Mouse (Mus musculus) neural tube, embryonic 11.5 days (tissue): ENCODE data around the gene Neurl4. TPM values are rescaled to one million over a fixed set of nuclear protein-coding genes. Genes with fewer than 3 reads are reported as not detected.

Source experiments
- ATAC-seq: fragments of 200-750 bp; cut with Nextera tagmentation; 2 replicates; pipeline ENCODE4 v1.8.0; 2017; ENCODE audit warnings: moderate number of reproducible peaks, mild to moderate bottlenecking, moderate TSS enrichment, moderate library complexity; ENCODE audit not compliant: insufficient read depth, low FRiP score, low TSS enrichment
- DNase-seq: peaks from one replicate; pipeline ENCODE4 v3.0.0-alpha.2; 2015; ENCODE audit warnings: low spot score
- H3K27ac ChIP-seq: fragments of 300-500 bp; sonication (generic); 2 replicates; pipeline ENCODE4 v1.5.1; 2014; ENCODE audit warnings: low read depth, mild to moderate bottlenecking, low read length
- H3K27me3 ChIP-seq: fragments of 300-500 bp; sonication (generic); 2 replicates; pipeline ENCODE4 v1.6.1; 2014; ENCODE audit warnings: mild to moderate bottlenecking, low read length, mixed read lengths; ENCODE audit not compliant: control insufficient read depth, insufficient read depth
- H3K36me3 ChIP-seq: fragments of 300-500 bp; sonication (generic); 2 replicates; pipeline ENCODE4 v1.6.1; 2014; ENCODE audit warnings: mild to moderate bottlenecking, low read length, moderate library complexity, mixed read lengths; ENCODE audit not compliant: control insufficient read depth, insufficient read depth
- H3K4me1 ChIP-seq: fragments of 300-500 bp; sonication (generic); 2 replicates; pipeline ENCODE4 v1.6.1; 2014; ENCODE audit warnings: low read length, mixed read lengths; ENCODE audit not compliant: control insufficient read depth, insufficient read depth
- H3K4me2 ChIP-seq: fragments of 300-500 bp; sonication (generic); 2 replicates; pipeline ENCODE4 v1.6.1; 2014; ENCODE audit warnings: low read depth, mild to moderate bottlenecking, moderate library complexity
- H3K4me3 ChIP-seq: fragments of 300-500 bp; sonication (generic); 2 replicates; pipeline ENCODE4 v1.5.1; 2014; ENCODE audit warnings: low read depth, low read length
- H3K9ac ChIP-seq: fragments of 300-500 bp; sonication (generic); 2 replicates; pipeline ENCODE4 v1.6.1; 2014; ENCODE audit warnings: mild to moderate bottlenecking, low read length
- H3K9me3 ChIP-seq: fragments of 300-500 bp; sonication (generic); 2 replicates; pipeline ENCODE4 v1.6.1; 2016; ENCODE audit warnings: low read length; ENCODE audit not compliant: control insufficient read depth
- WGBS: fragments of 180-500 bp; shearing (Covaris S2); extraction: QIAGEN DNeasy Blood & Tissue Kit; methylation state at CpG from one replicate; pipeline ENCODE4 v1.1.7; 2014; 5-methylcytosine and 5-hydroxymethylcytosine counted together
- polyA plus RNA-seq: library from polyadenylated mRNA; unstranded; fragments of >200 nt; fragmentation: Nextera tagmentation; extraction: Ambion mirVana; gene quantifications from 2 replicates; pipeline ENCODE4 v1.2.1, GENCODE M21; 2014

The Neurl4 gene
- polyA plus RNA-seq, 1 experiment from 2014 or later: 14.2 TPM

DNA sequence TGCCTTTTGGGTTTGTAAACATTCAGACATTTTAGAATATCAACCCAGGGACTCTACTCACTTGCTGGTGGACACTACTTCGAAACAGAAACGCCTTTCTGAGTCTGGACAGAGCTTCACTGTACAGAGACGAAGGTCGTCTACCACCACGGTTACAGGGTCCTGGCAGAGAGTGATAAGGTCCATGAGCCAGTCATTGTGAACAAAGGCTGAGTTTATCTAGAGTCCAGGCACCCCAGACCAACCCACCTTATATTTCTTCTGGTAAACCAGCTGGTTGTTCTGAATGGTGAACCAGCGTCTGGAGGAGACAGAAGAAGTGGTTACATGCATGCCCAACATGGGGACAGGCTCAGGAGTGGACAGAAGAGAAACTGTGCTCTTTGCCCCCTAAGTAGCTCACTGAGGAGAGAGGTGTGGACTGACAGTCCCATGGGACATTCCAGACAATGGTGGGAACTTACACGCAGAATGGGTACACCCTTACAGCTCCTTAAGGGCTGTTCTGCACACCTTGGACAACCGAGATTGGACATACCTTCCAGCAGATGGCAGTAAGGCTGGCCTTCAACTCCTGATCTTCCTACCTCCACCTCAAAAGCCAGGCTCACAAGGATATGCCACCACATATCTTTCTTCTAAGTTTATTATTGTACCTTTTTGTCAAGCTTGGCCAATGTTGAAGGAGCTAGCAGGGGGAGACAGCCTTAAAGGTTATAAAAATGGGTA, 13.8 kb upstream of the Neurl4 start:
- no peak overlapping the region for H3K9ac ChIP-seq
- no peaks in the 10 kb centered on the region for H3K36me3 ChIP-seq
- H3K9me3 ChIP-seq: no peaks in the 10 kb centered on the region
- H3K4me1 ChIP-seq: no peaks in the 10 kb centered on the region
- no peak for DNase-seq
- H3K4me3 ChIP-seq: no peak overlapping the region
- no peaks in the 10 kb centered on the region for H3K27me3 ChIP-seq
- H3K4me2 ChIP-seq: no peak overlapping the region
- 79% methylated on average over 8 of the region's 8 CpGs for WGBS
- ATAC-seq: no peak
- H3K27ac ChIP-seq: no peak overlapping the region

DNA sequence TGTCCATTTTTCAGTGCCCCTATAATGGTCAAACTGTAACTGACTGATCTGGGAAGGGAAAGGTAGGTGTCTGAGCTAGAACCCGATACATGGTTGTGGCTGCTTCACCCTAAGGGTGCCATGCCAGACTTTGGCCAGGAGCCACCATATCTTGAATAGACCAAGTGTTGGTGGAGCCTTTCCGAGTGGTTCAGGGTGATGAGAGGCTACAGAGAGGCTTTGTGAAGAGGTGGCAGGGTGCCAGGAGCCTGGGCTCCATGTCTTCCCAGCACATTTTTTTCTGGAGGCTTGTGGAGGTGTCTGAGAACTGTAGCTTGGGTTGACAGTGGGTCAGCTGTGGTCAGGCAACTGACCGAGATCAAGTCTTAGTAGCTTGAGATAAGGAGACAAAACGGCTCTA, 9.4 kb upstream of the Neurl4 start:
- no peaks in the 10 kb centered on the region for H3K27me3 ChIP-seq
- no peaks in the 10 kb centered on the region for H3K4me1 ChIP-seq
- no peaks in the 10 kb centered on the region for H3K9me3 ChIP-seq
- H3K9ac ChIP-seq: no peak overlapping the region
- no peak overlapping the region for H3K4me3 ChIP-seq
- no peaks in the 10 kb centered on the region for H3K36me3 ChIP-seq
- WGBS: 82% methylated on average over 4 of the region's 4 CpGs
- H3K27ac ChIP-seq: no peak overlapping the region
- no peak overlapping the region for H3K4me2 ChIP-seq
- ATAC-seq (no peak), DNase-seq (no peak)

DNA sequence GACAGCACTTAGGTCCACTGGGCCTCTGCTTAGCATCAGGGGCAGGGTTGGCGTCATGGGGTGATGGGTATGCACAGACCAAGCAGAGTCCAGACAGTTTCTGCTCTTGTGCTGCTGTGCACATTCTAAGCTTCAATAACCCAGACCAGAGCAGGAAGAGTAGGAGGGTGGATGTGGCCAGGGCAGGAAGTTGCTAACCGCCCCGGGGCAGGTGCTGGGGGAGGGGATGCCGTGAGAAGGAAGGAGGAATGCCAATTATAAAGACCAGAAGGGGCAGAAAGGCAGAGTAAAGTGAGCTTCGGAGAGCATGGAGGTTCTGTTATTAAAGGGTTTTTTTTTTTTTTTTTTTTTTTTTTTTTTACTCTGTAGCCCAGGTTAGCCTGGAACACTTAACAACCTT, 6.2 kb upstream of the Neurl4 start:
- Histone ChIP-seq H3K9ac (no peak overlapping the region), H3K27me3 (no peaks in the 10 kb centered on the region), H3K27ac (no peak overlapping the region), H3K4me3 (no peak overlapping the region), H3K4me2 (no peak overlapping the region), H3K4me1 (no peaks in the 10 kb centered on the region), H3K36me3 (no peaks in the 10 kb centered on the region), H3K9me3 (no peaks in the 10 kb centered on the region)
- ATAC-seq (no peak), DNase-seq (no peak)
- 81% methylated on average over 5 of the region's 5 CpGs for WGBS

DNA sequence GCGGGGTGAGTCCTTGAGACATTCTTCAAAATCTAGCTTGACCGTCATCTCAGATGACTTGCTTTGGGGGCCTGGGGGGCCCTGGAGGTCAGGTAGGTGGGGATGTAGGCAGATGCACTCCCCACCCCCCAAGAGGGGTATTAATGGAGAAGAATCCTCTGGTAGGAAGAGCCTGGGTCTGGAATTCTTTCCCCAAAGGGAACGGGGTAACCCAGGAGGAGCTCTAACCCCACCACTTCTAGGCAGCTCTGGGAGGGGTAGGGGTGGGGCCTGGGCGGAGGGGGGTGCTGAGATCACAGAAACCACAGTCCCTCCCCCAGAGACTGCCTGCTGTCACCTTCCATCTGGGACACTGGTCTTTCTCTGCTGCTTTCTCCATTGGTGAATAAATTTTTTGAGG, 5.6 kb upstream of the Neurl4 start, which contains the start of gene Acap1:
Acap1 (minus strand) TSS at position 249 of the 400 bp plus-strand sequence.
- DNase-seq (no peak), ATAC-seq (no peak)

DNA sequence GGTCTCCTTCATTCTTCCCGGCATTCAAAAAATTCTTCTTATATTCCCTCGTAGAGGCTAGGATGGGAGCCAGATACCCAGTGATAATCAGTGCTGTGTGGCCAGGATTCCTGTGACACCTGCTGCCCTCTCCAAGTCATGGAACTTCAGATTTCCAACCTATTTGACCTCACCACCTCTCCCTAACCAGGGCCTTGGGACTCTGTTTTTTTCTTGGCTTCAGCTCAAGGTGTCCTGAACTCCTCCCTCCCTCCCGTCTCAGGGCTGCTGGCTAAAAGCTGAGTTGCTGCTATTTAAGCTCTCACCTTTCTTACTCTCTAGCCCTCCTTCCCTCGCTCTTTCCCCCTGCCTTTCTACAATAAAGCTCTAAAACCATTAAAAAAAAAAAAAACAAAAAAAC, 1.0 kb upstream of the Neurl4 start:
- H3K4me1 ChIP-seq: peaks cover 10% of the 10 kb centered on the region
- H3K9ac ChIP-seq: peak overlapping the region; percentile 98
- no peak for ATAC-seq

More for the DNA sequence above, 5.6 kb upstream of the Neurl4 start, which contains the start of gene Acap1:
- H3K27ac ChIP-seq: no peak within 1 kb of the TSS
- no peaks in the 10 kb centered on the region for H3K9me3 ChIP-seq
- H3K36me3 ChIP-seq: no peaks in the 10 kb centered on the region
- H3K27me3 ChIP-seq: no peaks in the 10 kb centered on the region
- no peaks in the 10 kb centered on the region for H3K4me1 ChIP-seq
- no peak within 1 kb of the TSS for H3K4me3 ChIP-seq
- H3K4me2 ChIP-seq: no peak within 1 kb of the TSS
- 61% methylated on average over 4 of the region's 4 CpGs for WGBS
- no peak within 1 kb of the TSS for H3K9ac ChIP-seq

DNA sequence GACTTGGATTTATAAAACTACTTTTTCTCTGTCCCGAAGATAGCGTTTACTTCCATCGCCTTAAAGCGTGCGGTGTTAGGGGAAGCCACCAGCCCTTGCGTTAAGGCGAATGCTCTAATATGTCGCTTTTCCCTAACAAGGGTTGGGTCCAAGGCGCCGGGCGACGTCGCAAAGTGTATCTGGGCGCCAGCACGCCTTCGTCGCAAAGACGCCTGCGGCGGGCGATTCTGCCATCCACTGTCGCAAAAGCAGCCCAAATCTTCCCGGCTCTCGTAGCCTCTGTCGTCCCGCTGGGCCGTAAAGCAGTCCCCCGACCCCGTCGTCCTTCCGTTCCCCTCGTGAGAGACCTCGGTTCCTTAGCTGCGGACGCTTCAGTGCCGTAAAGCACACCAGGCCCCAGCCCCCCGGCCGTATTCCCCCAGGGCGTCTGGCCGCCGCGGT, 554 bp downstream of the Neurl4 start:
- DNase-seq: peak; percentile 97
- H3K9ac ChIP-seq: peak overlapping the region; percentile 98
- peaks cover 16% of the 10 kb centered on the region for H3K36me3 ChIP-seq
- H3K4me2 ChIP-seq: peak overlapping the region; percentile 98
- H3K9me3 ChIP-seq: no peaks in the 10 kb centered on the region
- WGBS: under 1% methylated on average over 42 of the region's 42 CpGs
- peak overlapping the region; percentile 96 for H3K4me3 ChIP-seq
- H3K4me1 ChIP-seq: peaks cover 10% of the 10 kb centered on the region
- peak overlapping the region; percentile 95 for H3K27ac ChIP-seq
- no peaks in the 10 kb centered on the region for H3K27me3 ChIP-seq
- ATAC-seq: peak; percentile 72

More for the DNA sequence above, 1.0 kb upstream of the Neurl4 start:
- Histone ChIP-seq H3K27me3 (no peaks in the 10 kb centered on the region), H3K36me3 (peaks cover 4% of the 10 kb centered on the region), H3K4me3 (peak overlapping the region; percentile 96), H3K27ac (no peak overlapping the region), H3K4me2 (peak overlapping the region; percentile 98), H3K9me3 (no peaks in the 10 kb centered on the region)
- DNase-seq: no peak
- WGBS: 25% methylated on average over 4 of the region's 4 CpGs

DNA sequence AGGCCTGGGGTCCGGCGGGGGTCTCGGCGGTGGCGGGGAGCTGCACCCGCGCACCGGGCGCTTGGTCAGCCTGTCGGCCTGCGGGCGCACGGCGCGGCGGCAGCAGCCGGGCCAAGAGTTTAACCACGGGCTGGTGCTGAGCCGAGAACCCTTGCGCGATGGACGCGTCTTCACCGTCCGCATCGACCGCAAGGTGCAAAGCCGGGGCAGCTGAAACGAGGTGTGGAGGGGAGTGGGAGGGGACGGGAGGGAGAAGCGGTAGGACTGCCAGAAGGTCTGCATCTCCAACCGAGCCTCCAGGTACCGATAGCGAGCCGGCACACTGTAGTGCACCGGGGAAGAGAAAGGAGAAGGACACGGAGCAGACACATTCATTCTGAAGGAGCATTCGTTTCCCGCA, 1.1 kb downstream of the Neurl4 start:
- WGBS: under 1% methylated on average over 37 of the region's 39 CpGs
- Histone ChIP-seq H3K27me3 (no peaks in the 10 kb centered on the region), H3K4me2 (peak overlapping the region; percentile 98), H3K9me3 (no peaks in the 10 kb centered on the region), H3K4me1 (peaks cover 10% of the 10 kb centered on the region), H3K36me3 (peaks cover 22% of the 10 kb centered on the region), H3K9ac (peak overlapping the region; percentile 98), H3K4me3 (peak overlapping the region; percentile 96), H3K27ac (peak overlapping the region; percentile 95)
- DNase-seq (peak; percentile 23), ATAC-seq (no peak; the same call in 1 of the 2 replicates)

DNA sequence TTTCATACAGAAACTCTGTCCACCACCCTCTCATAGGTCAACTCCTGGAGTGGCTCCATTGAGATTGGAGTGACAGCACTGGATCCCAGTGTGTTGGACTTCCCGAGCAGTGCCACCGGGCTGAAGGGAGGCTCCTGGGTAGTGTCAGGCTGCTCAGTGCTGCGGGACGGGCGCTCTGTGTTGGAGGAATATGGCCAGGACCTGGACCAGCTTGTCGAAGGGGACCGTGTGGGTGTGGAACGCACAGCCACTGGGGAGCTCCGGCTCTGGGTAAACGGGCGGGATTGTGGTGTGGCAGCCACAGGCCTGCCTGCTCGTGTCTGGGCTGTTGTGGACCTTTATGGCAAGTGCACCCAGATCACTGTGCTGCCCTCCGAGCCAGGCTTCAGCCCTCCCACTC, 2.1 kb downstream of the Neurl4 start:
- no peak overlapping the region for H3K27ac ChIP-seq
- 0 out of 2 replicates have a peak overlapping the region, but pooled peaks have one; percentile 98 for H3K9ac ChIP-seq
- H3K4me1 ChIP-seq: peaks cover 10% of the 10 kb centered on the region
- DNase-seq (no peak), ATAC-seq (no peak)
- no peaks in the 10 kb centered on the region for H3K27me3 ChIP-seq
- peak overlapping the region; percentile 96; the same call in 1 of the 2 replicates for H3K4me3 ChIP-seq
- 90% methylated on average over 13 of the region's 13 CpGs for whole genome bisulfite sequencing
- peaks cover 31% of the 10 kb centered on the region for H3K36me3 ChIP-seq
- H3K4me2 ChIP-seq: peak overlapping the region; percentile 98
- no peaks in the 10 kb centered on the region for H3K9me3 ChIP-seq

DNA sequence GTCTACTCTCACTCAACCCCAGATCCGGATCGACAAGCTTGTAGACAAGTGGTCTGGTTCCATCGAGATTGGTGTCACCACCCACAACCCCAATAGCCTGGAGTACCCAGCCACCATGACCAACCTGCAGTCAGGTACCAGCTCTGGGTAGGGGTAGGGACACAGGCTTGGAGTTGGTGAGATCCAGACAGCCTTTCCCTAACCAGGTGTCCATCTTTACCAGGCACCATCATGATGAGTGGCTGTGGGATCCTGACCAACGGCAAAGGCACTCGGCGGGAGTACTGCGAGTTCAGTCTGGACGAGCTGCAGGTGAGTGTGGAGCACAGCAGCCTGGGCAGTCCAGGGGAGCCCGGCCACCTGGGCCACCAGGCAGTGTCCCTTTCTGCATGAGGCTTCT, 3.4 kb downstream of the Neurl4 start:
- Histone ChIP-seq H3K9me3 (no peaks in the 10 kb centered on the region), H3K4me1 (peaks cover 10% of the 10 kb centered on the region), H3K4me3 (no peak overlapping the region), H3K27me3 (no peaks in the 10 kb centered on the region), H3K27ac (no peak overlapping the region), H3K36me3 (peaks cover 39% of the 10 kb centered on the region), H3K4me2 (no peak overlapping the region), H3K9ac (no peak overlapping the region)
- DNase-seq (no peak), ATAC-seq (no peak)
- 95% methylated on average over 9 of the region's 9 CpGs for WGBS
